Mouse (Mus musculus): ENCODE results near the gene Gpbp1l1. TPM values are rescaled to one million over a fixed set of nuclear protein-coding genes. Genes with fewer than 3 reads are reported as not detected.

Gpbp1l1 gene
- total RNA-seq, 2 experiments from 2014 or later, result 26.3 to 30.8 TPM

- intact Hi-C loops (cut with DNase I; ENCODE audit: low total_unique reads), result no loop called here
- peak; percentile 76 for DNase-seq
Measured at GRCm38 (mm10) chr4:116627722-116628662, 70.5 kb downstream of the Gpbp1l1 start, which contains the start of gene Nasp. TSS of gene Nasp (minus strand) at chr4:116627941.

GRCm38 (mm10) chr4:116635197-116635596 lies 77.7 kb downstream of the Gpbp1l1 start:
- DNase-seq, result no peak
- intact Hi-C loops (cut with DNase I; ENCODE audit: low total_unique reads), result loop anchor here (10.0 kb wide), 1 partner anchor 50 kb away; the partner anchor contains the start of gene Prdx1

GRCm38 (mm10) chr4:116638821-116639220 lies 81.4 kb downstream of the Gpbp1l1 start:
- intact Hi-C loops (cut with DNase I; ENCODE audit: low total_unique reads), result loop anchor here (10.0 kb wide), 1 partner anchor 46 kb away; the partner anchor contains the start of gene Prdx1
- no peak for DNase-seq

- DNase-seq, result no peak
- intact Hi-C loops (cut with DNase I; ENCODE audit: low total_unique reads), result no loop called here
Measured at GRCm38 (mm10) chr4:116642071-116642470, 84.6 kb downstream of the Gpbp1l1 start.

Other genes with a start within 250 kb of the Gpbp1l1 start
- 10 to 100 TPM; 52.1 to 70.5 TPM for gene Mast2, start 93.5 kb upstream of the Gpbp1l1 start, total RNA-seq (2021)
- 10 to 100 TPM; 12.0 to 14.1 TPM for gene Ipp, start 50.1 kb upstream of the Gpbp1l1 start, total RNA-seq (2021)
- gene Tmem69, start 1.7 kb upstream of the Gpbp1l1 start, total RNA-seq (2021), result 10 to 100 TPM; 16.7 to 17.5 TPM
- 1 to 10 TPM; 1.5 to 1.8 TPM for gene Ccdc17, start 39.0 kb downstream of the Gpbp1l1 start, total RNA-seq (2021)
- gene Nasp, start 70.3 kb downstream of the Gpbp1l1 start, total RNA-seq (2021), result 10 to 100 TPM; 16.2 to 17.4 TPM
- gene Akr1a1, start 94.0 kb downstream of the Gpbp1l1 start, total RNA-seq (2021), result 100 to 1,000 TPM; 226 to 247 TPM
- 100 to 1,000 TPM; 211 to 229 TPM for gene Prdx1, start 127.9 kb downstream of the Gpbp1l1 start, total RNA-seq (2021)
- gene Mmachc, start 150.7 kb downstream of the Gpbp1l1 start, total RNA-seq (2021), result 10 to 100 TPM; 25.5 to 28.9 TPM
- gene Ccdc163, start 150.9 kb downstream of the Gpbp1l1 start, total RNA-seq (2021), result 1 to 10 TPM; 3.9 to 4.0 TPM
- gene Tesk2, start 163.3 kb downstream of the Gpbp1l1 start, total RNA-seq (2021), result 1 to 10 TPM; 1.8 to 2.5 TPM
- gene Toe1, start 250.0 kb downstream of the Gpbp1l1 start, total RNA-seq (2021), result 1 to 10 TPM; 5.6 to 5.7 TPM